Comparison of ENCODE assay signal across 9 mouse cellular contexts in genomic region chr13:52187841-52188604, GRCm38 (mm10).
DNase-seq lines count a peak whose midpoint lies in the region; ATAC-seq lines count a peak whose summit lies in the region.
"Had no signal": no experiment of that assay in that cellular context is flagged by ENCODE, and none has a peak within 500 bp of the region (broad histone marks: within the 10 kb centered on the region; RNA-seq: fewer than 3 reads in every experiment).

No protein-coding gene starts in this region.

- ATAC-seq in midbrain, embryonic 14.5 days (ENCODE audit: low FRiP score, low TSS enrichment), result no peak
- 0 out of 2 replicates have a peak, but pooled peaks have one; percentile 30 for ATAC-seq in hindbrain, embryonic 15.5 days (ENCODE audit: low FRiP score, low read depth)

- DNase-seq in midbrain, embryonic 10.5 days (ENCODE audit: low spot score), result peak; percentile 35
- DNase-seq in midbrain, embryonic 14.5 days, result no peak
- DNase-seq in gastrocnemius, postnatal 10 days, result peak; percentile 47
- peak; percentile 54 for DNase-seq in skeletal muscle tissue, adult 2 months (ENCODE audit: low read depth, low spot score)
- DNase-seq in left cerebral cortex, postnatal 10 days (ENCODE audit: extremely low spot score in 1 of 2, low spot score in 2 of 2), result no peak
- DNase-seq in adrenal gland, adult 8-10 months, result no peak
- DNase-seq: thymus, postnatal 36 days had no signal

- no peaks in the 10 kb centered on the region for H3K9me3 ChIP-seq in midbrain, embryonic 10.5 days (replicated peaks)
- no peaks in the 10 kb centered on the region for H3K9me3 ChIP-seq in midbrain, embryonic 14.5 days (ENCODE audit: control insufficient read depth, low read length)
- no peaks in the 10 kb centered on the region for H3K9me3 ChIP-seq in hindbrain, embryonic 15.5 days
- H3K9me3 ChIP-seq: embryonic facial prominence, embryonic 10.5 days had no signal

- intact Hi-C loops in left cerebral cortex, postnatal 10 days (cut with DNase I), result no loop called here

- H3K9ac ChIP-seq in midbrain, embryonic 14.5 days (replicated peaks; ENCODE audit: low read length), result no peak overlapping the region
- H3K9ac ChIP-seq in hindbrain, embryonic 15.5 days, result no peak overlapping the region

- 0 out of 2 replicates have a peak overlapping the region, but pooled peaks have one; percentile 35 for H3K27ac ChIP-seq in midbrain, embryonic 10.5 days (replicated peaks)
- no peak overlapping the region for H3K27ac ChIP-seq in midbrain, embryonic 14.5 days (replicated peaks; ENCODE audit: low read depth, low read length)
- H3K27ac ChIP-seq in hindbrain, embryonic 15.5 days (replicated peaks), result no peak overlapping the region
- H3K27ac ChIP-seq: embryonic facial prominence, embryonic 10.5 days had no signal

- H3K4me1 ChIP-seq in midbrain, embryonic 10.5 days, result peaks cover 21% of the 10 kb centered on the region
- H3K4me1 ChIP-seq in midbrain, embryonic 14.5 days (ENCODE audit: control insufficient read depth, insufficient read depth, low read length), result peaks cover 8% of the 10 kb centered on the region
- peaks cover 4% of the 10 kb centered on the region; the same call in 1 of the 2 replicates for H3K4me1 ChIP-seq in hindbrain, embryonic 15.5 days (replicated peaks)

- H3K27me3 ChIP-seq in midbrain, embryonic 10.5 days (ENCODE audit: low read depth, poor library complexity, severe bottlenecking), result peaks cover 75% of the 10 kb centered on the region
- H3K27me3 ChIP-seq in midbrain, embryonic 14.5 days (ENCODE audit: control insufficient read depth, insufficient read depth, low read length), result peaks cover 6% of the 10 kb centered on the region; the same call in 1 of the 2 replicates
- no peaks in the 10 kb centered on the region for H3K27me3 ChIP-seq in hindbrain, embryonic 15.5 days

- 87% methylated on average over 8 of the region's 8 CpGs for WGBS in midbrain, embryonic 10.5 days
- 61% methylated on average over 8 of the region's 8 CpGs for WGBS in midbrain, embryonic 14.5 days
- WGBS in hindbrain, embryonic 15.5 days, result 77% methylated on average over 8 of the region's 8 CpGs

- H3K4me2 ChIP-seq in midbrain, embryonic 14.5 days (ENCODE audit: low read length), result no peak overlapping the region
- H3K4me2 ChIP-seq in hindbrain, embryonic 15.5 days, result no peak overlapping the region

- no peak overlapping the region for H3K4me3 ChIP-seq in midbrain, embryonic 10.5 days
- H3K4me3 ChIP-seq in midbrain, embryonic 14.5 days (replicated peaks; ENCODE audit: low read depth, low read length), result no peak overlapping the region
- no peak overlapping the region for H3K4me3 ChIP-seq in hindbrain, embryonic 15.5 days
- H3K4me3 ChIP-seq: embryonic facial prominence, embryonic 10.5 days had no signal

- no peaks in the 10 kb centered on the region for H3K36me3 ChIP-seq in midbrain, embryonic 10.5 days
- no peaks in the 10 kb centered on the region for H3K36me3 ChIP-seq in midbrain, embryonic 14.5 days (ENCODE audit: control insufficient read depth, insufficient read depth, low read length)
- no peaks in the 10 kb centered on the region for H3K36me3 ChIP-seq in hindbrain, embryonic 15.5 days
- H3K36me3 ChIP-seq: embryonic facial prominence, embryonic 10.5 days had no signal

Comparison
In these comparisons a context has a peak if more than half of its experiments do, and no peak if none do; other contexts are left out.
1. DNase-seq: peak in midbrain, embryonic 10.5 days (single experiment), gastrocnemius, postnatal 10 days (single experiment) and skeletal muscle tissue, adult 2 months (single experiment); none in midbrain, embryonic 14.5 days (single experiment), left cerebral cortex, postnatal 10 days (0 of 2) and adrenal gland, adult 8-10 months (single experiment).